Mouse (Mus musculus) kidney, embryonic 16.5 days (tissue): ENCODE results near the gene Trappc3. TPM values are rescaled to one million over a fixed set of nuclear protein-coding genes. Genes with fewer than 3 reads are reported as not detected.
A peak's percentile ranks its signal among the peaks of the same experiment; 100 is the strongest.

Experiments
- ATAC-seq: fragments of 200-750 bp; cut with Nextera tagmentation; 2 replicates; pipeline ENCODE4 v1.8.0; 2017; ENCODE audit warnings: moderate TSS enrichment; ENCODE audit not compliant: low FRiP score, low TSS enrichment
- H3K27ac ChIP-seq: fragments of 300-500 bp; sonication (generic); 2 replicates; pipeline ENCODE4 v1.5.1; 2014; ENCODE audit warnings: low read length
- H3K27me3 ChIP-seq: fragments of 300-500 bp; sonication (generic); 2 replicates; pipeline ENCODE4 v1.6.1; 2014; ENCODE audit warnings: low read length, control low read depth, mixed read lengths; ENCODE audit not compliant: insufficient read depth
- H3K36me3 ChIP-seq: fragments of 300-500 bp; sonication (generic); 2 replicates; pipeline ENCODE4 v1.6.1; 2014; ENCODE audit warnings: low read length, control low read depth, mixed read lengths; ENCODE audit not compliant: insufficient read depth
- H3K4me1 ChIP-seq: fragments of 300-500 bp; sonication (generic); 2 replicates; pipeline ENCODE4 v1.6.1; 2014; ENCODE audit warnings: low read length, control low read depth, mixed read lengths; ENCODE audit not compliant: insufficient read depth
- H3K4me2 ChIP-seq: fragments of 300-500 bp; sonication (generic); replicated peaks from 2 replicates; pipeline ENCODE4 v1.6.1; 2014; ENCODE audit warnings: low read depth, low read length
- H3K4me3 ChIP-seq: fragments of 300-500 bp; sonication (generic); 2 replicates; pipeline ENCODE4 v1.5.1; 2014; ENCODE audit warnings: mild to moderate bottlenecking, low read length
- H3K9ac ChIP-seq: fragments of 300-500 bp; sonication (generic); replicated peaks from 2 replicates; pipeline ENCODE4 v1.6.1; 2014; ENCODE audit warnings: low read length
- H3K9me3 ChIP-seq: fragments of 300-500 bp; sonication (generic); 2 replicates; pipeline ENCODE4 v1.6.1; 2016; ENCODE audit warnings: low read length, control low read depth
- WGBS: fragments of 180-500 bp; shearing (Covaris S2); extraction: QIAGEN DNeasy Blood & Tissue Kit; methylation state at CpG from one replicate; pipeline ENCODE4 v1.1.7; 2014; 5-methylcytosine and 5-hydroxymethylcytosine counted together
- polyA plus RNA-seq: library from polyadenylated mRNA; unstranded; fragments of >200 nt; fragmentation: Nextera tagmentation; extraction: Ambion mirVana; gene quantifications from 2 replicates; pipeline ENCODE4 v1.2.1, GENCODE M21; 2015

The Trappc3 gene
- polyA plus RNA-seq, 1 experiment from 2014 or later: 120 TPM

DNA sequence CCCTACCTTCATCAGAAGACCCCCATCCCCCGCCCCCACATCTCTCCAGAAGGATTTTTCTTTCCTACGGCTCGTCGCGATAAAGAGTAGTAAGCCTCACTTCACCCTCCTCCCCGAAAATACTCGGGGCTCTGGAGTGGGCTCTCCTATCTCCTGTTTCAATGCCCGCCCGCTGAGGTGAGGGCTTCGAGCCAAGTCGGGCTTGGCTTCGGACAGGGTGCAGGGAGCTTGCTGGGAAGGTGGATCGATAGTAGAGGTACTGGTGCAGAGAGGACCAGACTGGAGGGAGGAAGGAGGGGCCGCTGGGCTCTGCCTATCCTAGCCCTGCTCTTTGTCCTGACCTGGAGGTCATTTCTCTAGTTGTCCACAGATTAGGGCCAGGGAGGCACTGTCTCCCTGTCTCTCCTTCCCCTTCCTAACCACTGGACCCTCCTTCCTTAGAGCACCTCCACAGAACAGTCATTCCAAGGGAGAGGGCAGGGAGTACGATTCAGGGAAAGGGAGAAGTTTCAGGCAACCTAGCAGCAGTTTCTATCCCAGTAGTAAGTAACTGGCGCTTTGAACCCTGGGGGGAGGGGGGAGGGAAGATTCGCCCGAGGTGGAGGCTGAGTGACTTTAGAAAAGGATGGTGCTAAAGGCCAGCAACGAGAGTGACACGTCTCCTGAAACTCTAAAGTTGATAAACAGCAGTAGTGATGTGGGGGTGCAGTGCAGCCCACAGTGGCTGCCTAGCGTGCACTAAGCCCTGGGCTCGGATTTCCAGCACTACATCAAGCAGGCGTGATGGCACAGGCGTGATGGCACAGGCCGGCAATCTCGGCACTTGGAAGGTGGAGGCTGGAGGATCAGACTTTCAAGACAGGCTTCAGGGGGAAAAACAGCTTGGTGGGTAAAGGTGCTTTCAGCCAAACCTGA, 4.9 kb upstream of the Trappc3 start:
- 5% methylated on average over 26 of the region's 26 CpGs for WGBS
- Histone ChIP-seq H3K4me1 (peaks cover 76% of the 10 kb centered on the region), H3K9ac (peak overlapping the region; percentile 99)

DNA sequence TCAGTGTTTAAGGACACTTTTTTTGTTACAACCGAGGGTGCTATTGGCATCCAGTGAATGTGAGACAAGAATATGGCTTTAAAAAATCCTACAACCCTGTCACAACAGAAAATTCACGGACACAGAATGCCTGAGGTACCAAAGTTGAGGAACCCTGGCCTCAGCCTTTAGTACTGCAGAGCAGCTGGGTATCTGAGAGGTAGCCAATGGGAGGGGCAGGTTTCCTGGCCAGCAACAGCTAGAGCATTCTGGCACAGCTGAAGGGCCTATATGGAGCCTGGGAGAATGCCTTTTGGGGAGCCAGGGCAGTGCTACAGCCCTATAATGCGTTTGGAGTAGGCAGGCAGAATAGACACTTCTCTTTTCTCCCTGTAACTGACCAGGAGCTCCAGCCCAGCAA, 3.1 kb upstream of the Trappc3 start:
- Histone ChIP-seq H3K36me3 (no peaks in the 10 kb centered on the region), H3K9me3 (no peaks in the 10 kb centered on the region), H3K4me1 (peaks cover 64% of the 10 kb centered on the region), H3K4me3 (no peak overlapping the region), H3K27me3 (no peaks in the 10 kb centered on the region), H3K9ac (peak overlapping the region; percentile 6; the same call in 1 of the 2 replicates), H3K27ac (peak overlapping the region; percentile 96), H3K4me2 (peak overlapping the region; percentile 46; the same call in 1 of the 2 replicates)
- WGBS: 27% methylated on average over 3 of the region's 3 CpGs
- ATAC-seq: no peak

More for the DNA sequence above, 4.9 kb upstream of the Trappc3 start:
- Histone ChIP-seq H3K4me3 (peak overlapping the region; percentile 99), H3K27me3 (no peaks in the 10 kb centered on the region), H3K4me2 (peak overlapping the region; percentile 80), H3K36me3 (no peaks in the 10 kb centered on the region), H3K27ac (peak overlapping the region; percentile 93), H3K9me3 (no peaks in the 10 kb centered on the region)
- no peak for ATAC-seq

DNA sequence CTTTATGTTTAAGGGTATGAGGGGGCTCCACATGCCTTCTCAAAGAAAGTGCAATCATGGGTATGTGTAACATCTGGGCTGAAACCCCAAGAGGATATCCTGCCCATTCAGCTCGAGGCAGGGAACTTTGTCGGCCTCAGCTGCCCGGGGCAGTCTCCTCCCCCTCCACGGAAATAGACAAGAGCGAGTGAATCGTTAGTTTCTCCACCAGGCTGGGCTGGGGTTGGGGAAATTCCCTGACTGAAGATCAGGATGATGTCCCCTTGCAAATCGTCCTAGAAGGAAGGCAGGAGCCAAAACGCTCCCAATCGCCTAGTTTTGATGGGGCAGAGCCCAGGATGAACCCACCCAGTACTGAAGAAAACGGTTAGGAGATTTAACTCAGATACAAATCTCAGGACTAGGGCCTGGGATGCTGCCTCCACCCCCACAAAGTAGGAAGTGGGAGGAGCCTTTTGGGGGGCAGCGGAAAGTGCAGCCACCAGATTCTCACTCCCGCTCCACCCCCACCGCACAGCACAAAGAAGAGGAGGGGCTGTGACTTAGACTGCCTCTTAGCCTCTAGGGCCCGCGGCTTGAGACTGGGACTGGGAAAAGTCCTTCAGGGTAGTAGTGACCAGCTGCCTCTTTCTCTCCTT, 2.5 kb upstream of the Trappc3 start:
- Histone ChIP-seq H3K4me3 (peak overlapping the region; percentile 23), H3K27ac (peak overlapping the region; percentile 96), H3K4me2 (peak overlapping the region; percentile 46), H3K9ac (peak overlapping the region; percentile 47), H3K27me3 (no peaks in the 10 kb centered on the region), H3K9me3 (no peaks in the 10 kb centered on the region), H3K36me3 (no peaks in the 10 kb centered on the region), H3K4me1 (peaks cover 58% of the 10 kb centered on the region)
- WGBS: 1% methylated on average over 15 of the region's 15 CpGs
- peak; percentile 27; the same call in 1 of the 2 replicates for ATAC-seq

DNA sequence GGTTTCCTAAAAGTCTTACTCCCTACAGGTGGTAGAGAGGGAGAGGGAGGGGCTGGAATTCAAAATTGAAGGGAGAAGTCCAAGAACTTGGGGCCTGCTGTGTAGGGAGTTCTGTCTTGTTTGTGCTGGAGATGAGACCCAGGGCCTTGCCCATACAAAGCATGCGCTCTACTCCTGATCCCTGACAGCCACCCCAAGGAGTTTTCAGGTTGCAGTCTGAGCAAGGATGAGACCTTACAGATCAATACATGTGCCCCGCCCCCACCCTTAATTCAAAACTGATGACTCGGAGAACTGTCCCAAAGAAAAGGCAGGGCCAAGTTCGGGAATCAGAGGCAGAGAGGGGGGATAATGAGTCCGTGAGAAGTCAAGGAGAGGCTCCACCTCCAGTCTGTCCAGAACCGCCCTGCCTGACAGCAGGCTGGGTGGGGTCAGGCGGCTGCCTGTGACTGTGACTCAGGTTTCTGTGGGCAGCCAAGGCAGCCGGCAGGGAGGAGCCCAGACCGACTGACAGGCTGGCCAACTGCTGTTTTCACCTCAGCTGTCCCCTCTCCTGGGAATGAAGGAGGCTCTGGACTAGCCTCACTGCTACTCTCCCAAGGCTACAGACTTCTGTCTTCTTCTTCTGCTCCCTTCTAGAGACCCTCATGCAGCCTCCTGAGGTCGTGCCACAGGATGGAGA, 1.5 kb upstream of the Trappc3 start:
- H3K4me1 ChIP-seq: peaks cover 53% of the 10 kb centered on the region
- H3K9me3 ChIP-seq: no peaks in the 10 kb centered on the region
- no peaks in the 10 kb centered on the region for H3K36me3 ChIP-seq
- ATAC-seq: peak; percentile 46
- no peaks in the 10 kb centered on the region for H3K27me3 ChIP-seq
- WGBS: 2% methylated on average over 10 of the region's 10 CpGs
- H3K4me2 ChIP-seq: peak overlapping the region; percentile 46
- H3K9ac ChIP-seq: peak overlapping the region; percentile 52
- H3K27ac ChIP-seq: peak overlapping the region; percentile 96
- peak overlapping the region; percentile 23; the same call in 1 of the 2 replicates for H3K4me3 ChIP-seq

DNA sequence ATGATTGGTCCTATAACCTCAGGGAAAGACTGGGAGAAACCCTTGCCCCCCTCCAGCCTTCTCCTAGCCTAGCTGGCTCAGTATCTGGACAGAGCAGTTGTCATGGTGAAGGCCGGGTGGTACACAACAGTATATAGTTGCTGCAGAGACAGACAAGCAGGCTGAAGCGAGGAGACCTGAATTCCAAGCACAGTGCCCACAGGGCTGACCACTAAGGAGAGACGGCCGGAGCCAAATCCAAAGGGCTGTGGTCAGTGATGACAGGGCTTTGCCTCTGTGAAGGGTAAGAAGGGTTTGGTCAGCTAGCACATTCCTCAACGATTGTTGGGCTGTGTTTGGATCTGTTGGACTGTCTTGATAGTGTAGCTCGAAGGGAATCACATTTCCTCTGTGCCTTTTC, 859 bp upstream of the Trappc3 start:
- Histone ChIP-seq H3K4me1 (peaks cover 53% of the 10 kb centered on the region), H3K9ac (peak overlapping the region; percentile 52), H3K4me3 (no peak overlapping the region), H3K27me3 (no peaks in the 10 kb centered on the region), H3K27ac (peak overlapping the region; percentile 96), H3K9me3 (no peaks in the 10 kb centered on the region), H3K36me3 (no peaks in the 10 kb centered on the region), H3K4me2 (peak overlapping the region; percentile 46)
- WGBS: 68% methylated on average over 6 of the region's 6 CpGs
- ATAC-seq: no peak

DNA sequence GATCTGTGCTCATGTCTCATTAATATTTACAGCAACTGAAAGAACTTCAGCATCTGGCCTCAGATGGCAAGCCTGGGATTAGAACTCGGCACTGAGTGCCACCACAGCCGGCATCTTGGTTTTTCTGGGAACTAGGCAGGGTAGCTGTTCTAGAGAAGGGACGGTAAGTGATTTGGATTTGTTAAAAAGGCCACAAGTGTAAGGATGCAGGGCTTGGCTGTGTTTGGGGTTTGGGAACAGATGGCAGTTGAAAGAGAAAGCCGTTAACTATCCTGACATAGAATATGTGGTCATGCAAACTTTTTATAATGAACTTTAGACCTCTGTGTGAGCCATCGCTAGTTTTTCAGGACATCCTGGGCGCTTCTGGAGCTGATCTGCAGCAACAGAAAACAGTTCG, 450 bp upstream of the Trappc3 start:
- peak overlapping the region; percentile 52; the same call in 1 of the 2 replicates for H3K9ac ChIP-seq
- 0 out of 2 replicates have a peak overlapping the region, but pooled peaks have one; percentile 82 for H3K4me3 ChIP-seq
- no peak for ATAC-seq
- H3K36me3 ChIP-seq: no peaks in the 10 kb centered on the region
- H3K4me2 ChIP-seq: peak overlapping the region; percentile 35; the same call in 1 of the 2 replicates
- no peaks in the 10 kb centered on the region for H3K9me3 ChIP-seq
- peak overlapping the region; percentile 96 for H3K27ac ChIP-seq
- peaks cover 53% of the 10 kb centered on the region for H3K4me1 ChIP-seq
- no peaks in the 10 kb centered on the region for H3K27me3 ChIP-seq
- WGBS: 46% methylated on average over 7 of the region's 7 CpGs

DNA sequence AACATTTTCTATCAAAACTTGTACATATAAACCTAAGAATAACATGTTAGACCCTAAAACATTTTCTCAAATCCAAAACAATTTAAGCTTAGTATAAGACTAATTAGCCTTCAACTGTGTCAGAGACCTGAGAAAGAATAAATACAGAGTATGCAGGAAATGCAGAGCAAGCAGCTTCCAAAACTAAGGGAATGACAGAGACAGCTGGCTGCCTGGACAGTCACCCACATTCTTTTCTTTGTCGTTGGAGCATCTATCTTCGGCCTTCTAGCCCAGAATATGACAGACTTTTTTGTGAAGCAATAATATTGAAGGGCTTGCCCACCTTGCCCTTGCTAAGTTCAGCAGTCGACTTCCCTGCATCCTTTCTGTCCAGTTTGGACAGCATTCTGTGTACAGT, 7.2 kb downstream of the Trappc3 start:
- H3K4me1 ChIP-seq: no peaks in the 10 kb centered on the region
- no peak overlapping the region for H3K4me2 ChIP-seq
- H3K36me3 ChIP-seq: peaks cover 11% of the 10 kb centered on the region; the same call in 1 of the 2 replicates
- H3K27ac ChIP-seq: no peak overlapping the region
- no peaks in the 10 kb centered on the region for H3K9me3 ChIP-seq
- no peaks in the 10 kb centered on the region for H3K27me3 ChIP-seq
- H3K4me3 ChIP-seq: no peak overlapping the region
- no peak for ATAC-seq
- no peak overlapping the region for H3K9ac ChIP-seq
- WGBS: 71% methylated on average over 3 of the region's 3 CpGs

DNA sequence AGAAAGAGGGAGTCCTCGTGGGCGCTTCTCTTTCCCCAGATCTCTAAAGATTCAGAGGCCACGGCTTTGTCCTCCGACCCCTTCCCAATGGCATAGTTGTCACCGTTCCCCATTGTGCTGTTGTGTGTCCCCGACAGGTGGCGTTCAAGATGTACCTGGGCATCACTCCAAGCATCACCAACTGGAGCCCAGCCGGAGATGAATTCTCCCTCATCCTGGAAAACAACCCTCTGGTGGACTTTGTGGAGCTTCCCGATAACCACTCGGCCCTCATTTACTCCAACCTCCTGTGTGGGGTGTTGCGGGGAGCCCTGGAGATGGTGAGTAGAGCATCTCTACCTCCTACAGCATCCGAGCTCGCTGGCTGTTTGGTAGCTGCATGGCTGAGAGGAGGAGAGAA, 11.6 kb downstream of the Trappc3 start:
- Histone ChIP-seq H3K4me1 (peaks cover 10% of the 10 kb centered on the region), H3K27ac (no peak overlapping the region), H3K9me3 (no peaks in the 10 kb centered on the region), H3K36me3 (peaks cover 16% of the 10 kb centered on the region; the same call in 1 of the 2 replicates), H3K27me3 (no peaks in the 10 kb centered on the region), H3K9ac (no peak overlapping the region), H3K4me3 (no peak overlapping the region), H3K4me2 (no peak overlapping the region)
- no peak for ATAC-seq
- 84% methylated on average over 13 of the region's 13 CpGs for WGBS

DNA sequence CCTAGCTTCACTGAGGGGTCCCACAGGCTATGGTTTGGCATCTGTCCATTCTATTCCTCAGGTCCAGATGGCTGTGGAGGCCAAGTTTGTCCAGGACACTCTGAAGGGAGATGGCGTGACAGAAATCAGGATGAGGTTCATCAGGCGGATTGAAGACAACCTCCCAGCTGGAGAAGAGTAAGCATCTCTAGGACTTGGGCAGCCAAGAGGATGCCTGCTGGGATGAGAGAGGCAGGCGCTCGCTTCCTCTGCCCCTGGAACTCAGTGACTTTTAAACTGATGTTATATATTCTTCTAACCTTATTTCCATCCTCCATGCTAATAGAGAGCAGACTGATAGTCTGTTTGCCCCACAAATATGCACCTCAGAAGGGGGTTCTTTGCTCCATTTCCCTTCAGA, 13.0 kb downstream of the Trappc3 start:
- ATAC-seq: no peak
- Histone ChIP-seq H3K4me2 (no peak overlapping the region), H3K9ac (no peak overlapping the region), H3K27ac (no peak overlapping the region), H3K27me3 (no peaks in the 10 kb centered on the region), H3K9me3 (no peaks in the 10 kb centered on the region), H3K36me3 (peaks cover 16% of the 10 kb centered on the region; the same call in 1 of the 2 replicates), H3K4me3 (no peak overlapping the region), H3K4me1 (peaks cover 10% of the 10 kb centered on the region)
- WGBS: 90% methylated on average over 4 of the region's 4 CpGs
